ENCODE assay signal across 8 mouse cellular contexts in genomic region chr13:95535461-95536116, GRCm38 (mm10). TPM values are rescaled to one million over a fixed set of nuclear protein-coding genes. Genes with fewer than 3 reads are reported as not detected.
DNase-seq lines count a peak whose midpoint lies in the region; ATAC-seq lines count a peak whose summit lies in the region.

No protein-coding gene starts in this region.

- no peak overlapping the region; the same call in 1 of the 2 replicates for H3K9ac ChIP-seq in kidney, embryonic 16.5 days (replicated peaks; ENCODE audit: low read length)
- peak overlapping the region; percentile 46 for H3K9ac ChIP-seq in liver, embryonic 13.5 days
- H3K9ac ChIP-seq in neural tube, embryonic 15.5 days (replicated peaks): no peak overlapping the region

- no peak overlapping the region for H3K4me3 ChIP-seq in kidney, embryonic 16.5 days (ENCODE audit: low read length)
- H3K4me3 ChIP-seq in liver, embryonic 13.5 days (replicated peaks): peak overlapping the region; percentile 35
- no peak overlapping the region for H3K4me3 ChIP-seq in neural tube, embryonic 15.5 days (replicated peaks)

- no peak for ATAC-seq in kidney, embryonic 16.5 days (ENCODE audit: low FRiP score, low TSS enrichment)
- ATAC-seq in liver, embryonic 13.5 days (ENCODE audit: low read depth): peak; percentile 81
- no peak for ATAC-seq in neural tube, embryonic 15.5 days (ENCODE audit: low FRiP score)

- H3K27ac ChIP-seq in kidney, embryonic 16.5 days (ENCODE audit: low read length): no peak overlapping the region
- H3K27ac ChIP-seq in liver, embryonic 13.5 days: 0 out of 2 replicates have a peak overlapping the region, but pooled peaks have one; percentile 25
- no peak overlapping the region for H3K27ac ChIP-seq in neural tube, embryonic 15.5 days (replicated peaks)

- no peaks in the 10 kb centered on the region; the same call in 1 of the 2 replicates for H3K9me3 ChIP-seq in kidney, embryonic 16.5 days (ENCODE audit: low read length)
- no peaks in the 10 kb centered on the region for H3K9me3 ChIP-seq in liver, embryonic 13.5 days (replicated peaks)
- H3K9me3 ChIP-seq in neural tube, embryonic 15.5 days (replicated peaks): no peaks in the 10 kb centered on the region

- 12% methylated on average over 11 of the region's 11 CpGs for WGBS in kidney, embryonic 16.5 days
- 4% methylated on average over 11 of the region's 11 CpGs for WGBS in liver, embryonic 13.5 days (ENCODE audit: insufficient replicate concordance)
- 10% methylated on average over 11 of the region's 11 CpGs for WGBS in neural tube, embryonic 15.5 days

- peaks cover 34% of the 10 kb centered on the region for H3K4me1 ChIP-seq in kidney, embryonic 16.5 days (ENCODE audit: insufficient read depth, low read length)
- peaks cover 56% of the 10 kb centered on the region for H3K4me1 ChIP-seq in liver, embryonic 13.5 days (replicated peaks)
- H3K4me1 ChIP-seq in neural tube, embryonic 15.5 days: peaks cover 23% of the 10 kb centered on the region

- no peaks in the 10 kb centered on the region for H3K36me3 ChIP-seq in kidney, embryonic 16.5 days (ENCODE audit: insufficient read depth, low read length)
- H3K36me3 ChIP-seq in liver, embryonic 13.5 days: no peaks in the 10 kb centered on the region
- H3K36me3 ChIP-seq in neural tube, embryonic 15.5 days: no peaks in the 10 kb centered on the region

- 0 out of 2 replicates have a peak overlapping the region, but pooled peaks have one; percentile 16 for H3K4me2 ChIP-seq in kidney, embryonic 16.5 days (replicated peaks; ENCODE audit: low read depth, low read length)
- peak overlapping the region; percentile 63 for H3K4me2 ChIP-seq in liver, embryonic 13.5 days
- H3K4me2 ChIP-seq in neural tube, embryonic 15.5 days: 0 out of 2 replicates have a peak overlapping the region, but pooled peaks have one; percentile 9

- no peaks in the 10 kb centered on the region for H3K27me3 ChIP-seq in kidney, embryonic 16.5 days (ENCODE audit: insufficient read depth, low read length)
- peaks cover 31% of the 10 kb centered on the region for H3K27me3 ChIP-seq in liver, embryonic 13.5 days
- no peaks in the 10 kb centered on the region for H3K27me3 ChIP-seq in neural tube, embryonic 15.5 days (replicated peaks)

- no peak for DNase-seq in kidney, adult 8-10 months
- peak; percentile 65 for DNase-seq in embryo, embryonic 11 days
- no peak for DNase-seq in liver, embryonic 13.5 days
- no peak for DNase-seq in kidney, adult 9 months
- DNase-seq in layer of hippocampus, adult 9-10 months (ENCODE audit: low spot score): no peak
- DNase-seq in retina, postnatal 1 day: no peak

RNA-seq across cellular contexts. Expression of gene F2rl1, which starts 10.6 kb away (rescaled TPM):
- 11.1 and 11.6 TPM in 2 replicates for polyA plus RNA-seq in kidney, embryonic 16.5 days (2015; fragmentation: Nextera tagmentation; extraction: Ambion mirVana)
- polyA plus RNA-seq in liver, embryonic 13.5 days (2015; fragmentation: Nextera tagmentation; extraction: Ambion mirVana): 0.22 and 0.32 TPM in 2 replicates
- polyA plus RNA-seq in neural tube, embryonic 15.5 days (2015; fragmentation: Nextera tagmentation; extraction: Ambion mirVana): 0.13 and 1.8 TPM in 2 replicates

RNA-seq across cellular contexts. Expression of gene S100z, which starts 57.1 kb away (rescaled TPM):
- polyA plus RNA-seq in kidney, embryonic 16.5 days (2015; fragmentation: Nextera tagmentation; extraction: Ambion mirVana): not detected in 2 replicates
- not detected in 2 replicates for polyA plus RNA-seq in liver, embryonic 13.5 days (2015; fragmentation: Nextera tagmentation; extraction: Ambion mirVana)
- not detected in 2 replicates for polyA plus RNA-seq in neural tube, embryonic 15.5 days (2015; fragmentation: Nextera tagmentation; extraction: Ambion mirVana)

Comparison
In these comparisons a context has a peak if more than half of its experiments do, and no peak if none do; other contexts are left out.
1. H3K4me2 ChIP-seq: peak in every context shown above with its lines; median percentile 63 in liver, embryonic 13.5 days; 16 in kidney, embryonic 16.5 days; 9 in neural tube, embryonic 15.5 days.